Mouse (Mus musculus) lung, postnatal 25 days (tissue): ENCODE results near the gene Spag6.

Experiments used
- DNase-seq: peaks from one replicate; pipeline ENCODE4 v3.0.0; 2022; ENCODE audit warnings: low spot score

Gene Spag6

DNA sequence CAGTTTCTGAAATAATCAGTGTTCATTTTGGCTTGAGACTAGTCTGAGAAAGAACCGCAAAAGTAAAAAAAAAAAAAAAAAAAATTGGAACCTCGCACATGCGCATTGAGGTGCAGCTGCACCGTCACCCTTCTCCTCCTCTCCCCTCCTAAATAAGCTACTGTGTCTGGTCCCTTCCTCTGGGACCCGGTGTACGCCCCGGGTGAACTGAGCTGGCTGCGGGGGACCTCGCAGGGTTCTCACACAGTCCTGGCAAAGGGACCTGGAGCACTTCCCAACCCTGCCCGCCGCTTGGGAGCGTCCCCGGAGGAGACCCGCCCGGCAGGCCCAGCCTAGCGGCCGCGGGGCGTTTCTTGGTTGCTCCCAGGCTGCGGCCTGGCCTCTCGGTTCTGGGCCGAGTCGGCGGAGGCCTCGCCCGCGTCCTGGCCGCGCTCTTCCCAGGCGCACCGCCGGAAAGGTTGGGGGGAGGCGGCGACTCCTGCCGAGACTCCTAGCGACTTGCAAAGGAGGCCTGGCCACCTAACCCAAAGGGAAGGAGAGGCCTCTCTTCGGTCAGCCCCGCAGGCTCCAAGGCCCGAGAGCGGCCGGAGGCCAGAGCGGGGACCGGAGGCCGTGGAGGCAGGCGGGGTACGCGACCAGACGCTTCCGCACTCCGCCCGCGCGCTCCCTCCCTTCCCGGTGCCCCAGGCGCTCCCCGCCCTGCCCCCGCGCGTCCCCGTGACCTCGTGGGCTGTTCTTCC, at the start of gene Spag6:
Spag6 (plus strand) TSS at position 162 of the 740 bp plus-strand sequence.
- peak; percentile 63 for DNase-seq

DNA sequence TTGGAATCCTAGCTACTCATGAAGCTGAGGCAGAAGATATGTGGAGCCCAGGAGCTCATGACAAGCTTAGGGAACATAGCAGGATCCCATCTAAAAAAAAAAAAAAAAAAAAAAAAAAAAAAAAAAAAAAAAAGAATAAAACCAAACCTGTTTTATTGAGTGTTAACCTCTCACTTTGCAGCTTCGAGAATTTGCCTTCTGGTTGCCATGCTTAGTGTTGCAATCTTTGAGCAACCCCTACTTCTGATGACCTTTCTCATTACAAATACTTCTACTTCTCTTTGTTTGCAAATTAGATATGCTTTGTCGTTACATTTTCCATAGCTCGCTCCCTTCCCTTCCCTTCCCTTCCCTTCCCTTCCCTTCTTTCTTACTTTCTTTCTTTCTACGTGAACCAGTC, 45.3 kb upstream of the Spag6 start:
- no peak for DNase-seq

DNA sequence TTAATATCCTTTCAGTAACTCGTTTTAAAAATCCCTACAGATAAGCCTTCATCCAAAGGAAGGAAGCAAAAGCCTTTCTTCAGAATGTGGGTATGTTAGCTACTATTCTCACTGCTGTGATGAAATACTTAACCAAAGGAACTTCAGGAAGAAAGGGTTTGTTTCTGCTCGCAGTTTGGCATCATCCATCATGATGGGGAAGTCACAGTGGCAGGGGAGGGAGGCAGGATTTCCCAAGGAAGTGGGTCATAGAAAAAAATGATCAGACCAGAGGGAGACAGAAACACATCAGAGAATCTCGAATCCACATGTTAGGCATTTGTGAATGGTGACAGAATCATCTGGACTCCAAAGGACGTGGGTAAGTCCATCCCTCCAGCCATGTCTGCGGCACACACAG, 39.0 kb upstream of the Spag6 start:
- no peak for DNase-seq

DNA sequence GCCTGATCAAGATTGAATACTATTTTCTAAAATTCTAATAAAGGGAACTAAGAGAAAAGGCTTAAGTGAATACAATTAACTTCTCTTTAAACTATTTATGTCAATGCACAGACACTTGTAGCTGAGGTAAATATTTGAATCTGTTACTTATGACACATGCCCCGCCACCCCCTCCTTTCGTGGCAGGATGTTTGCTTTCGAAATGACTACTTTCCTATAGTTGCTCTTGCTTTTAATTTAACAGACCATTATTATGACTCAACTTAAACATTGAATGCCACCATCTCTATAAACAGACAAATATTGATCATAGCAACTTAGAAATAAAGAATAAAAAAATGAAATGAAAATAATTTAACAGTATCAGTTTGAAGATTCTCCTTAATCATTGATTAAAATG, 29.8 kb upstream of the Spag6 start:
- DNase-seq: no peak

DNA sequence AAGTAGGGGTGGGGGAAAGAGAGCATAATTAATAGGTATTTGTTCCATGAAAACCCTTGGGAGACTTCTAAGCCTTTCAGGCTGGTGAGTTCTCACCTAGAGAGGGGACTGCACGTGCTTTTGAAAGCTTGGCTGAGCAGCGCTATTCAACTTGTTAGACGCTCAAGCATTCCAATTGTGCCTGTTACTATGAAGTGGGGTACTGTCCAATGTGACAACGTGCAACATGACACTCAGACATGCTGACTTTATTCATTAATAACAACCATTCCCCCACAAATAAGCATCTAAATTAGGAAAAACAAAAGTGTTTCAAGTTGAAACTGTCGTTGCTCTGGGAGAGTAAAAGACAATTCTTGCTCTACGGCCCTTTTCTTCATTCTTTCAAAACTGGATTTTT, 22.8 kb upstream of the Spag6 start:
- DNase-seq: no peak

DNA sequence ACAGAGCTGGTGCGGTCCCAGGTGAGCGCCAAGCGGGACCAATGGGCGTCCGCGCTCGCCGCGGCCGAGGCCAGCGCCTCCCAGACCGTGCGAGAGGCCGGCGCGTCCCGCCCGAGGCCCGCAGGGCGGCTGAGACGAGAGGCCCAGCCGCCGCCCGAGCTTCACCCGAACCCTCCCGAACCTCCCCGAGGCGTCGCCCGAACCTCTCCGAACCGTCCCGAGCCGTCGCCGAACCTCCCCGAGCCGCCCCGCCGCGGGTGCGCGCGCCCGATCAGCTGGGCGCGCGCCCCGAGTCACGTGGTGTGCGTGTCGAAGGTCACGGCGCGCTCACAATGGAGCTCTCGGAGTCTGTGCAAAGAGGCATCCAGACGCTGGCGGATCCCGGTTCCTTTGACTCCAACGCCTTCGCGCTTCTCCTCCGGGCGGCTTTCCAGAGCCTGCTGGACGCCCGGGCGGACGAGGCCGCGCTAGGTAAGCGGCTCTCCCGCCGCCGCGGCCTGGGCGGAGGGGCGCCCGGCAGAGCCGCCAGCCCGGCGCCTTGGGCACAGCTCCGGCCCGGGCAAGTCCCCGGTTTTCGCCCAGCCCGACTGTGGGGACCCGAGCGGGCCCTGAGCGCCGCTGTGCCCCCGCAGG, 21.6 kb upstream of the Spag6 start, which contains the start of gene Commd3:
Commd3 (plus strand) TSS at position 252 of the 633 bp plus-strand sequence.
- DNase-seq: peak; percentile 92

DNA sequence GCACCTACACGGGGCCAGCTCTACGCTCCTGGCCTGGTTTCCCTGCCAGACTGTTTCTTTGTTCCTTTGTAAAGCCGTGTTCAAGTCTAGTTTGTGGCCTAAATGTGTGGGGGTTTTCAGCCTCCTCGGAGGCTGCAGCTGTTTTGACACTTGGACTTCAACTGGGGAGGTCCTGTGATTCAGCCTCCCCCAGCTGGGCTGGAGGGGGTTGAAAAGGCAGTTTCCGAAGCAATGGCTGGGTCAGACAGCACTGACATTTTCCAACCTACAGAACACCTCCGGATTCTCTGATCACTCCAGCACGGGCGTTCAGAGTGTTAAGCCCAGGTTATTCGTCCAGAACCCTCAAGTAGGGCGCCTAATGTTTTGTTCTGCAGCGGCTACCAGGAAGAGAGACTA, 21.1 kb upstream of the Spag6 start:
- no peak for DNase-seq

DNA sequence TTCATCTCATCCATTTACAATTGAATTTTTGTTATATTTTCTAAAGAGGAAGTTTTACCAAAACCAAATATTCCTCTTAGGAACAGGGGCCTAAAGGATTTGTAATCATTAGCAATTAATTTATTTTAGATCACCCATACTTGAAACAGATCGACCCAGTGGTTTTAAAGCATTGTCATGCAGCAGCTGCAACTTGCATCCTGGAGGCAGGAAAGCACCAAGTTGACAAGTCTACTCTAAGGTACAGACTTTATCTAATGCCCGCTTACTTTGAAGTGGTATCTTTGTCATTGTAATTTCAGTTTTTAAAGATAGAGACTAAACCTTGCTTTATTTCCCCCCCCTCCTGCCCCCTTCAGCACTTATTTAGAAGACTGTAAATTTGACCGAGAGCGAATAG, 20.1 kb upstream of the Spag6 start:
- no peak for DNase-seq

DNA sequence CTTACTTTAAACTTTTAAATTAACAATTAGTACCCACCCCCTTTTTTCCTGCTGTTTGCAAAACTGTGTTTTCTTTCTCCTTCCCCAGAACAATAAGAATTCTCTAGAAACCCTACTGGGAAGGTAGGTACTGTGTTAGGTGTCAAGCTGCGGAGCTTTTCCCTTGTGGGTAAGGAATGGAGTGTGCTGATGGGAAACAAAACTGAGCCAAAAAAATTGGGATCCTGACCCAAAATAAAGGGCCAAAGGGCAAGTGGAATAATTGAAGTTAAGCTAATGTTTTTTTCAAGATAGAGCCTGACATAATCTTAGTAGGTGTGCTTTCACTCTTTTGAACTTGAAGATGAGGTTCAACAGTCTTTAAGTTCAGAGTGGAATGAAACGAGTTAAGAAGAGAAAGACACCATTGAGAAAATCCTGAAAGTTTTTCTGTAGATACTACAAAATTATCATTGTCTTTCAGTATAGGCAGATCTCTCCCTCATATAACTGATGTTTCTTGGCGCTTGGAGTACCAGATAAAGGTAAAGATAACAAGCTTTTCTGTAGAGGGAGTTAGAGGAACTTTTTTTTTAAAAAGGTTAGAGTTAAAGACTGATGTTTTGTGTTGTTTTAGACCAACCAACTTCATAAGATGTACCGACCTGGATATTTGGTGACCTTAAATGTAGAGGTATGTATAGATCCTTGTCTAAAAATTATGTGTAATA, 19.5 kb upstream of the Spag6 start:
- no peak for DNase-seq

DNA sequence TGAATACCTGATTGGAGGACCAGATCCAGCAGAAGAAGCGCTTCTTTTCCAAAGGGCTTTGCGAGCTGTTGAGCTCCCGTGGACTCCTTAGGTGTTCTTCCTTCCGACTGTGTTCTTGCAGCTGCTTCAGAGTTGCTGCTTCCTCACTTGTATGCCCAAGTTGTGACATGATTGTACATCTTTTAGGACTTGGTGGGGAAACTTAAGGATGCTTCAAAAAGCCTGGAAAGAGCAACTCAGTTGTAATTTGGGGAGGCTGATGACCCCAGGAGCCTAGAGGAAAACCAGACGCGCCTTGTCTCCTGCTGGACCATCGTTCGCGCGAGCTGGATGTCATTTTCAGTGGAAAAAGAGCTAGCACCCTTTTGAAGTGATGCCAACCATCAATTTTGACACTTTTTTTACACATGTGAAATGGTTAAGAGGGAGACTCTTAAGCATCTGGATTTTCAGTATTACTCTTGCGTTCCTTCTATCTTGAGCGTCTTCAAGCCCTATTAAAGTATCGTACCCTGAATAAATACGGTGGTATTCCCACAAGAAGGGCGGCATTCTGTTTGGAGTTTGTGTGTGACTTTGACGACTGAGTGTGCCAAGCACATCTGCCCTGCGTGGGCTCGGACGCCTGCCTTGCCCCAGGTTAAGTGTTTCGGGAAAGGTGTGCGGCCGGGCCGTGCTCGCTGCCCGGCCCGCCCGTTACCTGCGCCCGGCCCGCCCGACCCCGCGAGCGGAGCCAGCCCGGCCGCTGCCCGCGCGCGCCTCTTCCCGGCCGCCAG, 18.0 kb upstream of the Spag6 start:
- no peak for DNase-seq

DNA sequence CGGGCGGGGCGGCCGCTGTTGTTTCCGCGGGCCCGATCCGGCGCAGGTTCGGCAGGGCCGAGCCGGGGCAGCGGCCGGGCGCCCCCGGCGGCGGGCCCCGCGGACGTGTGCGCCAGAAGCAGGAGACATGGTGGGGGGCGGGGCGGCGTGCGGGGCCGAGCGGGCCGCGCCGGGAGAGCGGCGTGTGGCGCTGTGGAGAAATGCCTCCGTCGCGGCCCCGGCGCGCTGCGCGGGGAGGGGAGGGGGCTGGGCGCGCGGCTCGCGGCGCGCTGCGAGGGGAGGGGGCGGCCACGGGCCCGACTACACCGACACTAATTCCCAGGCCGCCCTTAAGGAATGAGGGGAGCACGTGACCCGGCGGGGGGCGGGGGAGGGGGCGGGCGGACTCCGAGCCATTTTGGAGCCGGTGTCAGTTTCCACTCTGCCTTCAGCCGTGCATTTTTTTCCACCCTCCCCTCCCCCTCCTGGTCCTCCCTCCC, 17.3 kb upstream of the Spag6 start:
- peak; percentile 67 for DNase-seq

DNA sequence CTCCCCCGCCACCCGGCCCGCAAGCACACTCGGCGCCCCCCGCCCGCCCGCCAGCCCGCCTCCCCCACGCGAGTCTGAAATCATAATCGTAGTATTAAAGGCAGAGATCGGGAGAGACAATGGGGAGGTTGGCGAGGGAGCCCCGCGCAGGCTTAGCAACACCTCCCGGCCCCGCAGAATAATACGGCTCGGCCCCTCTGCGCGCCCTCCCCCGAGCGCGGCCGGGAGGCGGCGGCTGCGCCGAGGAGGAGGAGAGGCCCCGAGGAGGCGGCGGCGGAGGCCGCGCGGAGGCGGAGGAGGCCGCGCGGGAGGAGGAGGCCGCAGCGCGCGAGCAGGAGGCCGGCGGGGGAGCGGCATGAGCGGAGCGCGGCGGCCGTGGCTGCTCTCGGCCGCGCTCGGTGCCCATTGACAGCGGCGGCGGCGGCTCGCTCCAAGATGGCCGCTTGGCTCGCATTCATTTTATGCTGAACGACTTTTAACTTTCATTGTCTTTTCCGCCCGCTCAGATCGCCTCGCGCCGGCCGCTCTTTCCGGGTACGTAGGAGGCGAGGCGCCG, 16.8 kb upstream of the Spag6 start, which contains the start of gene Bmi1:
Bmi1 (plus strand) TSS at position 83 of the 556 bp plus-strand sequence.
- DNase-seq: peak; percentile 51

DNA sequence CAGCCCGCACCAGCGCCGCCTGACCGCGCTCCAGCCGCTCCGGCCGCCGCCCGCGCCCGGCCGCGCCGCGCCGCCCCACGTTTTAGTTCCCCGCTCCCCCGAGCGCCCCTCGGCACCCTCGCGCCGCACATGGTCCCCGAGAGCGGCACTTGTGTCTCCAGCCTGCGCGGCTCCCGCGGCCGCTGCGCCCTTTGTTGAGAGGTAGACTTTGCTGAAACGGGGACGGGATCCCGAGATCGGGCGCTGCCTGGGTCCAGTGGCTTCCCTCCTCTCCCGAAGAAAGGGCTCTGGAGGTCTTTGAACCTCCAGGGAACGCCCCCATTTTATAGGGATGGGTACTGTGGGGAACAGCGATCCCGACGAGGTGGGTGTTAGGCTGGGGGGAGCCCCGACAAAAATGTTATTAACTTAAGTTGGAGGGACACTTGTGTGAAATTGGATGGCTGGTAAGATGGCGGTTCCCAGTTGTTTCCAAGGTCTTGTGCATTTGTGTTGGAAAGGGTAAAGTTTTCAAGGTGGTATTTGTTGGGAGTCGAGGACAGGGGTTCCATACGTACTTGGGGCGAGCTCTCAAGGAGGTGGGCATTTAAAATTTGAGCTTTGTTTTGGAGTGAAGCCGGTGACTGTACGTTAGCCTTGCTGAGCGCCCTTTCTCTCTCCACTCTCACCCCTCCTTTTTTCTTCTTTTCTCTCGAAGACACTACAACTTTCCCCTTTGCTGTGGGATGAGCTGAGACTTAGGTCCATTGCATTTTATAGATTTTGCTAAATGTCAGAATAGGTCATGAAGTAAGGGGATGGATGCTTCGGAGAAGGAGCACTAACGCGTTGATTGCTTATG, 16.0 kb upstream of the Spag6 start:
- no peak for DNase-seq

DNA sequence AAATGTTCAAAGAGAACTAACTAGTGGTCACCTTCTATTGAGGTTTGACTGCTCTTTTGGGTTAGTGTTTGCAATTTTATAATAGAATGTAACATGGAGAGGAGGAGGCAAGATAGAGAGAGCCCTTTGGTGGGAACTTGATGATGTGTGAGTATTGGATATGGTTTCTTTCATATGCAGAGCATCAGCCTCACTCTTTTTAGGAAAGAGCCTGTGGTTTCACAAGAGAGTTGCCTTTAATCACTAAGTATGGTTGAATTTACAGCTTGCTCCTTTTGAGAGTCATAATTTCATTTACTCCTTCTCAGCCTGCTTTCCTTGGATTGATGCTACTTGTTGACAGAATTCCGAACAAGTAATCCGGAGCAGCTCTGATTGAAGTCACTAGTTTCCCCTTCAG, 14.1 kb upstream of the Spag6 start:
- no peak for DNase-seq

DNA sequence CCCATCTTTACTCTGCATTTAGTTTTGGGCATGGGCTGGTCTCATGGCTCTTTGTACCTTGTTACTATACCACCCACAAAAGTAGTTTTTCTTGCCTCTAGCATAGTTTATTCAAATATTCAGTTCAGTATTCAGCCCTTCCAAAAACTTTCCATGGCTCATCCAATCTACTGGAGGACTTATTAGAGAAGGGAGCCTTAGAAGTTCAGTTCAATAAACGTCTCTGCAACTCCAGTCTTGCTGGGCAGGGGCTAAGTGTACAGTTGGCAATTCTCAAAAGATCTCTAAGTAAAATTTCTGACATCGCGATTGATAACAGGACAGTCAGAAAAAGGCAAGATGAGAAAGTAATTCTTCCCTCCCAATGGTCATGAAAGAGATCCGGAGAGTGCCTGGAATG, 13.3 kb upstream of the Spag6 start:
- DNase-seq: no peak

DNA sequence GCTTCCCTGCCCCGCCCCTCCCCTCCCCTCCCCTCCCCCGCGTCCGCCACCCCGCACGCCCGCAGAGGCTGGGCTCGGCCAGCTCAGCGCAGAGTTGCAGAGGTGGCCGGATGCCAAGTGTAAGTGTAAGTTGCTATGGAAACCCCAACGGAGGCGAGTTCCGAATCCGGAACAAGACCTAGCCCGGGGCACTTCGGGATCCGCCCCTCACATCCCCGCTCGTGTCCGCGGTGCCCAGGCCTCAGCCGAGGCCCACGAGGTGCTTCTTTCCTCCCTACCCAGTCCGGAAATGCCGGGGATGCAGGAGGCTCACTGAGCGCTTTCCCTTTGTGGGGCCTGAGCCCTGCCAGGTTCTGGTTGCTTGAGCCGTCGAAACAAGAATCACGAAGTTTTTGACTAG, 12.9 kb upstream of the Spag6 start:
- peak; percentile 66 for DNase-seq

DNA sequence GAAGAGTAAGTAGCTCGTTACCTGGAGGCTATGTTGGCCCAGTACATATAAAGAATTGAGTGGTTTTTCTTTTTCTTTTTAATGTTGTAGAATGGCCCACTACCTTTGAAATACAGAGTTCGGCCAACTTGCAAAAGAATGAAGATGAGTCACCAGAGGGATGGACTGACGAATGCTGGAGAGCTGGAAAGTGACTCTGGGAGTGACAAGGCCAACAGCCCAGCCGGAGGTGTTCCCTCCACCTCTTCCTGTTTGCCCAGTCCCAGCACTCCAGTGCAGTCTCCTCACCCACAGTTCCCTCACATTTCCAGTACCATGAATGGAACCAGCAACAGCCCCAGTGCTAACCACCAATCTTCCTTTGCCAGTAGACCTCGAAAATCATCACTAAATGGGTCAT, 9.8 kb upstream of the Spag6 start:
- DNase-seq: no peak

DNA sequence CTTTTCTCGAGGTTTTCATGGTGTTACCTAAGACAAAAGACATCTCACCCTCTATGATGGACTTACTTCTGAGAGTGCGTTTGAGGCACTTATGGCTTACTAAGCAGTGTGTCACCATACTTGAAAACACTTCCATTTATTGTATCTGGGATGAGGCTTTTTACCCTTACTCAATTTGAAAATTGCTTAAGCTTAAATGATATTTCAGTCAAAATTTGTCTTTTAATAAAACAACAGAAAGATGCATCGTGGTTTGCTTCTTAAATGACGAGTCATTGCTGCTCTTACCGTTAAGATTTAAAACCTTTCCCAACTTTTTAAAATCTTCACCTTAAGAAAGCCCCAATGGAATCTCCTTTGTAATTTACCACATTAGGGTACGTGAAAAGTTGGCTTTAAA, 7.4 kb upstream of the Spag6 start:
- DNase-seq: no peak

DNA sequence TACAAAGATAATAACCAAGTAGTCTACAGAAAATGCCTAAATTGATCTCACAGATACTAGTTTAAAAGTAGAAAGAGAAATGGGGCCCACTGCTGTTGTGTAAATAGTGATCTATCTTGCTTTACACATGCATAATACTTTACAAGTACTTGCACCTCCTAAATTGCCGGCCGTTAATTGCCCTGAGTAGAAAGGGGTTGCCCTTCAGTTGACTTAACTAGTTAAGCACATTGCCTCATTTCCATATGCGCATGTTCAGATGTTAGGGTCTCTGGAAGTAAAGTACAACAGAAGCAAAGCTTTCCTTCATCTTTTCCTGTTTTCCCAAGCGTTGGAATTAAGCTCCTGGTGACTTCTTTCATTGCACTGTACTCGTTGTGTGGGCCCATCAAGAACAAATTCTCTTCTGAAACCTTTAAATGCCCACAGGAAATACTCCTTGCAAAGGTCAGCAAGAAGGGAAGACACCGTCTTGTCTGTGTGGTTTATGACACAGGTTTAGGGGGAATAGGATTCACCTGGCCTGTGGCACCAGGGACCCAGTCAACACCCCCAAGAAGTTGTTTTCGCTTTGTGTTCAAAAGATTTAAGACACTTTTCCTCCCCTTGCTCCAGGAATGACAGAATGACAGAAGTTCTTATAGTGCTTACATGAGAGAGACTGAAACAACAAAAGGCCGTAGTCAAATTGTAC, 6.9 kb upstream of the Spag6 start:
- no peak for DNase-seq

DNA sequence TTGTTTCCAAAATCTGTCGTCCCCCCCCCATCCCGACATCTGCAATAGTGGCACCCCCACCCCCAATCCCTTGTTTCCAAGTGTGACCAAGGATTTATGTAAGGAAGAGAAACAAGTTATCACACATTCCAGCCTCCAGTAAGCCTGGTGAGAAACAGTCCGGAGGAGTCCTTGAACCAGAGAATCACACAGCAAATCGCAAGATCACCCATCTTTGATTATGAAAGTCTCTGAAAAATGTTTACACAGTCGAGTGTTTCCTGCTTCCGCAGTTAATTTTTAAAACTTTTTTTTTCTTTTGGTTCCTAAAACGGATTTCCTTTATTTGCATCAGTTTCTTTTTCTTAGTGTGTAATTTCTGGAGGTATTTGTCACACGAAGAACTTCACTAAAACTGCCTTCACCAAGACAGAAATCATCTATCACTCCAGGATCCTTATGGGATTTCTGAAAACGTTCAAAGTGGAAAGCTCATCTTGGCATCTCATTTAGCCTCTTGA, 6.1 kb upstream of the Spag6 start:
- no peak for DNase-seq
